Mouse (Mus musculus) liver, postnatal 0 days (tissue): ENCODE results near the gene Add3. TPM values are rescaled to one million over a fixed set of nuclear protein-coding genes. Genes with fewer than 3 reads are reported as not detected.

Source experiments
- ATAC-seq: fragments of 200-750 bp; cut with Nextera tagmentation; 2 replicates; pipeline ENCODE4 v1.8.0; 2017; ENCODE audit warnings: mild to moderate bottlenecking, moderate library complexity
- DNase-seq: peaks from one replicate; pipeline ENCODE4 v3.0.0-alpha.2; 2016
- H3K27ac ChIP-seq: fragments of 300-500 bp; sonication (generic); 2 replicates; pipeline ENCODE4 v1.5.1; 2014; ENCODE audit warnings: antibody characterized with exemption, moderate library complexity, mild to moderate bottlenecking, low read depth
- H3K27me3 ChIP-seq: fragments of 300-500 bp; sonication (generic); 2 replicates; pipeline ENCODE4 v1.6.1; 2014; ENCODE audit warnings: low read length, control low read depth, mixed read lengths; ENCODE audit not compliant: insufficient read depth
- H3K36me3 ChIP-seq: fragments of 300-500 bp; sonication (generic); replicated peaks from 2 replicates; pipeline ENCODE4 v1.6.1; 2014; ENCODE audit warnings: mild to moderate bottlenecking, control low read depth, low read length, moderate library complexity, mixed read lengths; ENCODE audit not compliant: insufficient read depth
- H3K4me1 ChIP-seq: fragments of 300-500 bp; sonication (generic); 2 replicates; pipeline ENCODE4 v1.6.1; 2014; ENCODE audit warnings: antibody characterized with exemption, mild to moderate bottlenecking, control low read depth; ENCODE audit not compliant: insufficient read depth
- H3K4me2 ChIP-seq: fragments of 300-500 bp; sonication (generic); 2 replicates; pipeline ENCODE4 v1.6.1; 2014; ENCODE audit warnings: low read depth, mild to moderate bottlenecking, low read length, moderate library complexity, mixed read lengths
- H3K4me3 ChIP-seq: fragments of 300-500 bp; sonication (generic); 2 replicates; pipeline ENCODE4 v1.5.1; 2014; ENCODE audit warnings: low read depth, low read length
- H3K9ac ChIP-seq: fragments of 300-500 bp; sonication (generic); replicated peaks from 2 replicates; pipeline ENCODE4 v1.6.1; 2014; ENCODE audit warnings: mild to moderate bottlenecking, moderate library complexity
- H3K9me3 ChIP-seq: fragments of 300-500 bp; sonication (generic); 2 replicates; pipeline ENCODE4 v1.6.1; 2016; ENCODE audit warnings: mild to moderate bottlenecking, control low read depth, low read length, mixed read lengths
- CTCF ChIP-seq: sonication (generic); IDR thresholded peaks from 2 replicates; pipeline ENCODE4 v1.5.1; 2016; ENCODE audit warnings: antibody characterized with exemption, low read depth
- EP300 ChIP-seq: IDR thresholded peaks from 2 replicates; pipeline ENCODE4 v1.6.1; 2016; ENCODE audit warnings: antibody characterized with exemption, low read depth, mild to moderate bottlenecking
- WGBS: fragments of 180-500 bp; shearing (Covaris S2); extraction: QIAGEN DNeasy Blood & Tissue Kit; methylation state at CpG from one replicate; pipeline ENCODE4 v1.1.7; 2014; ENCODE audit not compliant: insufficient replicate concordance; 5-methylcytosine and 5-hydroxymethylcytosine counted together
- polyA plus RNA-seq: library from polyadenylated mRNA; unstranded; fragments of >200 nt; fragmentation: Nextera tagmentation; extraction: Ambion mirVana; gene quantifications from 2 replicates; pipeline ENCODE4 v1.2.1, GENCODE M21; 2015

Gene Add3
- polyA plus RNA-seq, 1 experiment from 2014 or later, result 21.4 TPM

GRCm38 (mm10) chr19:53199711-53200110 lies 59.5 kb downstream of the Add3 start:
- no peak for TF ChIP-seq CTCF
- TF ChIP-seq EP300, result no peak
- DNase-seq (no peak), ATAC-seq (no peak)
- peaks cover 8% of the 10 kb centered on the region for H3K4me1 ChIP-seq
- peaks cover 6% of the 10 kb centered on the region for H3K36me3 ChIP-seq
- H3K9me3 ChIP-seq, result no peaks in the 10 kb centered on the region
- H3K9ac ChIP-seq, result no peak overlapping the region
- H3K4me2 ChIP-seq, result no peak overlapping the region
- H3K27ac ChIP-seq, result 0 out of 2 replicates have a peak overlapping the region, but pooled peaks have one; percentile 18
- H3K27me3 ChIP-seq, result no peaks in the 10 kb centered on the region
- 89% methylated on average over 9 of the region's 9 CpGs for whole genome bisulfite sequencing
- no peak overlapping the region for H3K4me3 ChIP-seq

GRCm38 (mm10) chr19:53202116-53202515 lies 61.9 kb downstream of the Add3 start:
- WGBS, result 90% methylated on average over 1 of the region's 1 CpGs
- DNase-seq (no peak), ATAC-seq (no peak)
- no peak overlapping the region for H3K4me2 ChIP-seq
- H3K36me3 ChIP-seq, result peaks cover 6% of the 10 kb centered on the region
- H3K4me3 ChIP-seq, result no peak overlapping the region
- H3K9ac ChIP-seq, result no peak overlapping the region
- no peak overlapping the region for H3K27ac ChIP-seq
- peaks cover 3% of the 10 kb centered on the region for H3K4me1 ChIP-seq
- no peaks in the 10 kb centered on the region for H3K9me3 ChIP-seq
- no peaks in the 10 kb centered on the region for H3K27me3 ChIP-seq
- no peak for TF ChIP-seq CTCF
- TF ChIP-seq EP300, result no peak

GRCm38 (mm10) chr19:53206986-53207385 lies 66.7 kb downstream of the Add3 start:
- DNase-seq (no peak), ATAC-seq (no peak)
- Histone ChIP-seq H3K27ac (no peak overlapping the region), H3K36me3 (peaks cover 6% of the 10 kb centered on the region; the same call in 1 of the 2 replicates), H3K9ac (no peak overlapping the region), H3K4me1 (peaks cover 5% of the 10 kb centered on the region; the same call in 1 of the 2 replicates), H3K9me3 (no peaks in the 10 kb centered on the region), H3K4me2 (no peak overlapping the region), H3K4me3 (no peak overlapping the region), H3K27me3 (no peaks in the 10 kb centered on the region)
- TF ChIP-seq EP300 (no peak), CTCF (no peak)
- WGBS, result 79% methylated on average over 2 of the region's 2 CpGs

GRCm38 (mm10) chr19:53208830-53209229 lies 68.6 kb downstream of the Add3 start:
- DNase-seq (no peak), ATAC-seq (no peak)
- TF ChIP-seq CTCF (no peak), EP300 (no peak)
- H3K36me3 ChIP-seq, result no peaks in the 10 kb centered on the region
- no peak overlapping the region for H3K4me2 ChIP-seq
- H3K4me1 ChIP-seq, result peaks cover 10% of the 10 kb centered on the region; the same call in 1 of the 2 replicates
- H3K27me3 ChIP-seq, result no peaks in the 10 kb centered on the region
- no peaks in the 10 kb centered on the region for H3K9me3 ChIP-seq
- H3K4me3 ChIP-seq, result no peak overlapping the region
- 74% methylated on average over 7 of the region's 7 CpGs for WGBS
- no peak overlapping the region for H3K9ac ChIP-seq
- no peak overlapping the region for H3K27ac ChIP-seq

GRCm38 (mm10) chr19:53210251-53210650 lies 70.0 kb downstream of the Add3 start:
- no peak for DNase-seq
- Histone ChIP-seq H3K9me3 (no peaks in the 10 kb centered on the region), H3K4me2 (no peak overlapping the region), H3K27me3 (no peaks in the 10 kb centered on the region), H3K9ac (no peak overlapping the region), H3K36me3 (no peaks in the 10 kb centered on the region), H3K4me1 (peaks cover 10% of the 10 kb centered on the region; the same call in 1 of the 2 replicates), H3K27ac (no peak overlapping the region), H3K4me3 (no peak overlapping the region)
- WGBS, result 64% methylated on average over 2 of the region's 2 CpGs
- TF ChIP-seq EP300 (no peak), CTCF (no peak)
- ATAC-seq, result no peak

- ATAC-seq (no peak), DNase-seq (no peak)
- Histone ChIP-seq H3K4me2 (no peak overlapping the region), H3K9ac (no peak overlapping the region), H3K4me3 (no peak overlapping the region), H3K4me1 (peaks cover 7% of the 10 kb centered on the region; the same call in 1 of the 2 replicates), H3K27me3 (no peaks in the 10 kb centered on the region), H3K27ac (no peak overlapping the region), H3K36me3 (peaks cover 17% of the 10 kb centered on the region), H3K9me3 (no peaks in the 10 kb centered on the region)
- 63% methylated on average over 2 of the region's 2 CpGs for WGBS
- TF ChIP-seq EP300 (no peak), CTCF (no peak)
These were observed 75.1 kb downstream of the Add3 start for GRCm38 (mm10) chr19:53215352-53215751.
